Mouse (Mus musculus): Measurements from ENCODE around the gene Sobp. TPM values are rescaled to one million over a fixed set of nuclear protein-coding genes. Genes with fewer than 3 reads are reported as not detected.

Sobp gene
- total RNA-seq, 2 experiments from 2014 or later = 21.6 to 28.6 TPM

- DNase-seq = no peak
Observed at GRCm38 (mm10) chr10:43033481-43034248, 140.7 kb downstream of the Sobp start.

DNA sequence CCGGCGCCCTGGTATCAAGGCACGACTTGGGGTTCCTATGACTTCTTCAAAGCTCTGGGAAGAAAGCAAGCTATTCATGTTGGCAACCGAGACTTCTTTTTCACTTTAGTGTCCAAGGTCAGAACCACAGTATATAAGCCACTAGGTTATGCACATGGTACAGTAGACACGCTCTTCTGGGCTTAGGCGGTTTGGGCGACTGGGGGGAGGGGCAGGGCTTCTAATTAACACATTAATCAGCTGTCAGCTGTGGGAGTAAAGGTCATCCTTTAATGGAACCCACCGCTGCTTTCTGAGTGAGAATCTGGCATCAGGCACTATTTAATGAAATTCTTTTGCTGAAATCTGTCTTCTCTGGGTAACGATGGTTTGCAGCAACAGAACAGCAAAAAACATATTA is 147.3 kb downstream of the Sobp start:
- no peak for DNase-seq

GRCm38 (mm10) chr10:43023454-43024194 is 150.7 kb downstream of the Sobp start:
- no peak for DNase-seq

DNA sequence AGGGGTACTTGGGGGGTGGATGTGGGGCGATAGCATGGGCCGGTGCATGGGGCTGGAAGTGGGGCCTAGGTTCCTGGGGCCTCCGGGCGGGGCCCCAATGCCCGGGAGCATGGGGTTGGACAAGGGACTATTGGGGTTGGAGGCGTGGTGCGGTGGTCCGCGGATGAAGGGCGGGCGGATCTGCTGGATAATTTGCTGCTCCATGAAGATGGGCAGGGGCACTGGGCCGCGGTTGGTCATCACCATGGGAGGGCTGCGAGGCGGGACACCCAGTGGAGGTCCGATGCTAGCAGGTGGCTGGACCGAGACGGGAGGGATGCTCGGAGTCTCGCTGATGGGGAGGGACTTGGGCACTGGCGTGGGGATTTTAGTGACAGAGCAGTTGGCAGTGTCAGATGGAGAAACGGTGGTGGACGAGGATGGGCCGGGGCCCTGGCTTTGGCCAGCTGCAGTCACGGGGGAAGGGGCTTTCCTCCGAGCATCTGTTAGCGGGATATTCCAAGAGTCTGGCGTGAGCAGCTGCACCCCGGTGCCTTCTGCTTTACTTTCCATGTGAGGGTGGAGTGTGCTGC is 152.1 kb downstream of the Sobp start:
- no peak for DNase-seq

- peak; percentile 42 for DNase-seq
Observed at GRCm38 (mm10) chr10:43021512-43022116, 152.7 kb downstream of the Sobp start.

DNA sequence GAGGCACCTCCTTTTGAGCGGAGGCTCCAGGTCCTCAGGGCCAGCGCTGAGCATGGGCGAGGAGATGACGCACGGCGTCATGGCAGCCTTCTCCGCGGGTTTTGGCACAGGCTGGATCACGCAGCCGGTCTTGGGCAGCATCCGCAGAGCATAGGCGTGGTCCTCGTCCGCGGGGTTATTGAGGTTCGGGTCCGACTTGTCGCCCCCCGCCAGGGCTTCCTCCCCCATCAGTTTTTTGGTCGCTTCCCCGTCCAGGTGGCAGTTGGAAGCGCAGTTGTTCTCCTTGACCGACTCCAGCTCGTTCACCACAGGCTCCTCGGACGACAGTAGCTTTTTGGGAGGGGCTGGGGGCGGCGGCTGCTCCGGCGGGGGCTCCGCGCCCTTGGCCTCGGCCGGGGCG is 153.3 kb downstream of the Sobp start:
- no peak for DNase-seq

DNA sequence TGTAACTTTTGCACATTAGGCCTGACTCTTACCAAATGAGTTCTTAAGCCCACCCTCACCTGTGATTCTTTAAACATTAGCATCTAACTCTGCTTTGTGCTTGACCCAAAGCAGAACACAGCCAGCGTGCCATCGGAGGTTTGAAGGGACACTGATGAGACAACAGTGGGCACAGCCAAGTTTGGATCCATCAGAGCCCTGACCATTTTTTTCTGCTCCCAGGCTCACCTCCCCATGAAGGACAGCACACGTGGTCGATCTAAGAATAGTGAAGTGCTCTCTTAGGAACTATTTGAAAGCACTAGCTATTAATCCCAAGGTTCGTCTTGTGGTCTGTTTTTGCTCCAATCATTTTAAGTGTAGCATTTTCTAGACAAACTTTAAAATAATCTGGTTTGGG is 159.5 kb downstream of the Sobp start:
- DNase-seq = no peak

- no peak for DNase-seq
Observed at GRCm38 (mm10) chr10:43014358-43014757, 160.0 kb downstream of the Sobp start.

DNA sequence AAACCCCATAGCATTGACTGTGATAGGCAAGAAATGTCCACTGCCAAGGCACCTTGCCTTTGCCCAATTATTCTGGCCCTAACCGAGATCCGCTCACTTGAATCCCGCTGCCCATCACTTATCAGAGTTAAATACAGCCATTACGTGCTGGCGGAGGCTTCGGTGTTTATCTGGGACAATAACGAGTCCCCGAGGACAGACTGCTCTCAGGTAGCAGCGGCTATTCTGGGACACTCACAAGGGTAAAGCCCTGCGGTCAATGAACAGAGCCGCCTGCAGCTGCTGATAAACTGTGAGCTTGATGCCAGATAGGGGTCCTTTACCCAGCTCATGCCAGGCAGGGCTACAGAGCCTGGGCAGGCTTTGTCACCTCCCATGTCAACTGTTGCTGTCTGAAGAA is 166.2 kb downstream of the Sobp start:
- no peak for DNase-seq

DNA sequence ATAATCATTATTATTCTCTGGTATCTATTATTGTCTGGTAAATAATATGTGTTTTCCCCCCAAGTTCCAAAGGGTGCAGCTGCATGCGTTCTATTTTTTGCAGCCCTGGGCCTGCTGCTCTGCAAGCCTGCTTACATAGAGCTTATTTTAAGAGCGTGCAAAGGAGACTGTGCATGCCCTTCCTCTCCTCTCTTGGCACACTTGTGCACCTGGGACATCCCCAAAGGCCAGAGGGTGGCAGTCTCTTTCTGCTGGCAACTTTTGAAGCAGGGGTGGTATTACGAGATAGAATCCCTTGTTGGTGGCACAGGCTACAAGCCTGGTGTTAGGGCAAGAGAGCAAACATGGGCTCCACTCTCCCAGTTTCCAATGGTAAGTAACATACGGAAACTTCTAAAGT is 167.8 kb downstream of the Sobp start:
- no peak for DNase-seq

- no peak for DNase-seq
Observed at GRCm38 (mm10) chr10:43005677-43006076, 168.7 kb downstream of the Sobp start.

- DNase-seq = no peak
Observed at GRCm38 (mm10) chr10:43005031-43005430, 169.3 kb downstream of the Sobp start.

DNA sequence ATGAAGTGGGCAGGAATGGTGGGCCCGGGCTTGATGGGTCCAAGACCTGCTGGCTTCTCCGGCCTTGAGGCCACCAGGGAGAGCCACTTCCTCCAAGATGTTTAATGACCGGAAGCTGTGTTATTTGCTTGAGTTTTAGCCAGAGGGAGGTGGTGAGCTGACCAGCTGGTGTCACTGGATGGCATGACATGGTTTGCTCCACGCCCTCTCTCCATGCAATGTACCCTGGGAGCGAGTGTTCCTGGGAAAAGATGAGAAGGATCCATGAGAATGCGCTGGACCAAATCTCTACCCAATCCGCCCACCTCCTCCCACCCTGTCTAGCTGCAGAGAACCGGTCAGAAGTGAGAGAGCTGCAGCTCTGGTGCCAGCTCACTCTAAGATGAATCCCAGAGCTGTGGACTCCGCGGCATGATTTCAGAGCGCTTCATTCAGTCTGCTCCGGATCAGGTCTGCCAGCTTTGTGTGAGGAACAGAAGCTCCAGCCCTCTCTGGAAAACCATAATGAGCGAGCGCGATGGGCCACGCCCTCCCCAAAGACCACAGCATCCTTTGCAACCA is 170.1 kb downstream of the Sobp start:
- no peak for DNase-seq

DNA sequence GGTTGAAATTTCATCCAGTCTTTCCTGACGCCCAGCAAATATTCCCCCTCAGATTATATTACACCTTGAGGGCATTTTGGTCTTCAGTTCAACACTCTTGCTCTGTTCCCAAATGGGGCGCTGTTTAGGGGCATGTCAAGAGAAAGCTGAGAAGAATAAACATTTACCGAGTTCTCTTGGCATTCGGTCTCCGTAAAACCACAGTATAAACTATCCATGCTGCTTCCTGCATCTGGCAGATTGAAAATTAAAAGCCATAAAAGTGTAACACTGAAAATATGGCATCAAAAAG is 170.9 kb downstream of the Sobp start:
- no peak for DNase-seq

- no peak for DNase-seq
Observed at GRCm38 (mm10) chr10:43002721-43003465, 171.4 kb downstream of the Sobp start.

DNA sequence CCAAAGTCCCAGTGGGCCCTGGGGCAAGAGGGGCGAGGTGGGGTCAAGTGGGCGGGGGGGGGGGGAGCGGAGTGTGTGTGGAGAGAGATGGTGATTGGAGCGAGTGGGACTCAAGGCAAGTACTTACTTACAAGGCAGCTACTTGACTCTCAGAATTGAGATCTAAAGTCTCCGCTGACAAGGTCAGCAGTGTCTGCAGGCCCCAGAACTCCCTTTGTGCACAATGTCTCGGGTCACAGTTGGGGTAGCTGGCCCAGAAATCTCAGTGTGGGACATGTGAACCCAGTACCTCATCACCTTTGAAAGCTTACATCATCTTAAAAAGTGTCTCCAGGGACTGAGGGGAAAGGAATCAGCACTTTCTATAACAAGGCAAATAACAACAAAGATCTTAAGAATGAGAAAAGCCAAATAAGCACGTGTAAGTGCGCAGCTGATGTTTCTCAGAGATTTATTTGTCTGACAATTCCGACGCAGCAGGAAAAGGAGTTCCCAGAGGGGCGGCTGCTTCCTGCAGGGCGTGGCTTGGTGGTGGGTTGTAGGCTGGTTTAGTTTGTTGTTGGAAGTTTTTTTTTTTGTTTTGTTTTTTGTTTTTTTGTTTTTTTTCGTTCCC is 172.2 kb downstream of the Sobp start:
- no peak for DNase-seq

DNA sequence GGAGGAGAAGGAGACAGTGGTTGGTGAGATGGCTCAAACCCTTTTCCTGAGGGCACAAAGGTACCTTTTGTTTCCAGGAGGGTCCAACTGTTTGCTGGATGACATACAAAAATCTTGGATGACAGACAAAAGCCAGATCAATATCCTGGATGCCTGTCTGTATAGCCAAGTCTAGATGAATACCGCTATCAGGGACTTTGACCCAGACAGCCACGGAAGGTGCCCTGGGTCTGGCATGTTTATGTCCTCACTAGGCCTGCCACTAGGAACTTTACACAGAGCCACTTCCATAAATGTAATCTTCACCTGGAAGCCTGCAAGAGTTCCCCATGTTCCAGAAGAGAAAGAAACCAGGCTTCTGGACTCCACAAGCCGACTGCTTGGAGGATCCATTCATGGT is 172.9 kb downstream of the Sobp start:
- DNase-seq = no peak

GRCm38 (mm10) chr10:42999324-42999723 is 175.0 kb downstream of the Sobp start:
- DNase-seq = no peak

DNA sequence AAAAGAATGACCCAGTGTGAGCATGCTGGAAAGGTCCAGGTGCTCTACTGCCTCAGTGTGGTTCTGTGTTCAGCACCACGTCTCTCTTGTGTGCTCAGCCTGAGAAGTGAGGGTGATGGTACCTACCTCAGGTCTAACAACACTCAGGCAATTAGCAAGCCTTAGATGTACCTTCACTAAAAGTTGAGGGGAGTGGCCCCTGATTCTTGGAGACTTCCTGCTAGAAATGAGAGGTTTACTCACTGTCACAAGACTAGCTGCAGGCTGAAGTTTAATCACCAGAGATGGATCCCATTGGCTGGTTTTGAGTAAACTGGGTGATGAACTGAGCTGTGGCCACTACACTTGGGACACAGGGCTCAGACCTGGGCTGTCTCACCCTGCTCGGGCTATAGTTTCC is 177.1 kb downstream of the Sobp start:
- no peak for DNase-seq

DNA sequence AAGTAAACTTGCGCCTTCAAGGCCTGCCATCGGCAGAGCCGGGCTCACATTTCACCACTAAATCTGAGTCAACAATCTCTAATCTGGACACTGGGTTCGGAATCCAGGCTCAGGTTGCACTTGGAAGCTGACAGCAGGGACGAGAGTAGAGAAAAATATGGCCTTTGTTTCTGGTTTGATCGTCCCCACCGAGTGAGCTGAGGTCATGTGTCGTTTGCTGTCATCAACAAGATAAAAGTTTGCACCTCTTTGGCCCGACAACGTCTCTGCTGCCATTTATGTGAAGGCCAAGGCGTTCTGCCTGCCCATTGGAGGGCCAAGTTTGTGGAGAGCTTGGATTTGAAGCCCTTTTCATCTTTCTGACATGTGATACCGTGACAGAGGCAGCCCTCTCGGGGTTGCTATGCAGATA is 178.8 kb downstream of the Sobp start:
- peak; percentile 24 for DNase-seq

DNA sequence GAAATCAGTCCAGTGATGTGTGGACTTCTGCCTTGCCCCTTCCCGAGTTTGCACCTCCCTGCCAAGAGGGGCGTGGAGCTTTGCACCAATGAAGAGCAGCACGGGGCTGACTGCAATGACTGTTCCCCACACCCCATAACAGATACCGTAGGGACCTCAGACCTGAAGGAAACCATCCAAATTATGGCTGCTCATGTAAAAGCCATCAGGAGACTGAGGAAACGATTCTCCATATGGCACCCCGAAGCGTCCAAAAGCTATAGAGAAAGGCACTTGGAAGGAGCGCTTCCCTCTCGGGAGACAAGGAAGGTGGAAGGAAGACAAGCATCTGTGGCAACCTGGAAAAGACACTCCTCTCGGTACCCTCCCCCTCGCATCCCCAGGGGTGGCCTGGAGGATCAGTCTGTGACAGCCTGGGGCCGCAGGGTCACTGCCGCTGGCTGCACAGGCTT is 180.0 kb downstream of the Sobp start:
- DNase-seq = peak; percentile 46

- no peak for DNase-seq
Observed at GRCm38 (mm10) chr10:42991018-42991417, 183.3 kb downstream of the Sobp start.
